8 mouse cellular contexts compared by ENCODE assay signal in the genomic region with DNA sequence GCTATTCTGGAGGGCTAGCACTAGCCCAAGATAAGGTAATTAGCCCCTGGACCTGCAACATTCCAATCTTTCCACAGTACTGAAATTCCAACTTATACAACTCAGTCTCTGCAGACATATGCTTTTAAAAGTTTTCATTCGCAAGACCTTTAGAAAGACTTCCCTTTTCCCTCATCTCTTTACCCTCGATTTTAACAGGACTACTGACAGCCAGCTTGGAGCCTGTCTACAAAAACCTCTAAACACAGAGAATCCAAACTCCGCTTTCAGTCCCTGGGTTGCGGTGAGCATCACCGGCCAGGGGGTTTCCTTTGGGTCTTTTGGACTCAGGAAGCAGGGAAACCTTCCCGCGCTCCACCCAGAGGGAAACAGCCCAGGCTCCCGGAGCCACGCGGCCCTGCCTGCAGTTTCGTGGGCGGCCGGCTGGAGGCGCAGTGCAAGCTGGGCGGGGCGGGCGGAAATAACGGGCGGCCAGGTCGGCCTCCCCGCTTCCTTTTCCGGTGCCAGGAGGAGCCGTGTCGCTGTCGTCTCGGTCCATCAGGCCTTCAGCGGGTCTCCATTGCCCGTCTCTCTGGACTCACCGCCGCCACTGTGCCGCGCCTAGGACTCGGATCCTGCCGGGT. TPM values are rescaled to one million over a fixed set of nuclear protein-coding genes. Genes with fewer than 3 reads are reported as not detected.
DNase-seq lines count a peak whose midpoint lies in the region; ATAC-seq and TF ChIP-seq lines count a peak whose summit lies in the region.

Mapk1ip1l (plus strand) TSS at position 482 of the 623 bp plus-strand sequence.

- peak within 1 kb of the TSS; percentile 74 for H3K4me2 ChIP-seq in embryonic facial prominence, embryonic 13.5 days
- peak within 1 kb of the TSS; percentile 77 for H3K4me2 ChIP-seq in limb, embryonic 13.5 days (replicated peaks)
- peak within 1 kb of the TSS; percentile 89 for H3K4me2 ChIP-seq in midbrain, embryonic 16.5 days (ENCODE audit: low read length)

- H3K4me1 ChIP-seq in embryonic facial prominence, embryonic 13.5 days, result peaks cover 21% of the 10 kb centered on the region
- H3K4me1 ChIP-seq in heart, adult 2 months (ENCODE audit: control insufficient read depth, insufficient read depth, low read length), result peaks cover 5% of the 10 kb centered on the region; the same call in 1 of the 2 replicates
- H3K4me1 ChIP-seq in limb, embryonic 13.5 days, result peaks cover 24% of the 10 kb centered on the region
- peaks cover 22% of the 10 kb centered on the region for H3K4me1 ChIP-seq in midbrain, embryonic 16.5 days (ENCODE audit: control insufficient read depth, insufficient read depth, low read length)

- no peaks in the 10 kb centered on the region for H3K9me3 ChIP-seq in embryonic facial prominence, embryonic 13.5 days
- H3K9me3 ChIP-seq in limb, embryonic 13.5 days, result no peaks in the 10 kb centered on the region
- H3K9me3 ChIP-seq in midbrain, embryonic 16.5 days (replicated peaks; ENCODE audit: control insufficient read depth, low read length, poor library complexity, severe bottlenecking), result no peaks in the 10 kb centered on the region

- intact Hi-C loops in heart, adult 2 months (cut with DNase I), result loop anchor here (2.0 to 5.0 kb wide), 2 partner anchors 21 to 99 kb away; partner anchors contain the start of genes Socs4 and Wdhd1

- DNase-seq in 3134 (ENCODE audit: extremely low read depth, insufficient read length, low spot score), result peak; percentile 88
- peak; percentile 95 for DNase-seq in adrenal gland, postnatal 36 days
- DNase-seq in heart, adult 2 months, result peak; percentile 91 to 97
- peak; percentile 79 to 88 for DNase-seq in kidney, adult 8-10 months
- peak; percentile 94 to 97 for DNase-seq in spleen, postnatal 10 days (ENCODE audit: low spot score in 2 of 2)

- H3K27ac ChIP-seq in embryonic facial prominence, embryonic 13.5 days, result peak within 1 kb of the TSS; percentile 97
- H3K27ac ChIP-seq in heart, adult 2 months, result peak within 1 kb of the TSS; percentile 95
- peak within 1 kb of the TSS; percentile 97 for H3K27ac ChIP-seq in limb, embryonic 13.5 days
- H3K27ac ChIP-seq in midbrain, embryonic 16.5 days (ENCODE audit: low read length), result peak within 1 kb of the TSS; percentile 97

- under 1% methylated on average over 34 of the region's 34 CpGs for WGBS in embryonic facial prominence, embryonic 13.5 days
- 1% methylated on average over 34 of the region's 34 CpGs for WGBS in heart, adult 2 months
- WGBS in limb, embryonic 13.5 days, result under 1% methylated on average over 34 of the region's 34 CpGs
- 1% methylated on average over 34 of the region's 34 CpGs for WGBS in midbrain, embryonic 16.5 days

- peak; percentile 84 for ATAC-seq in embryonic facial prominence, embryonic 13.5 days (ENCODE audit: insufficient number of reproducible peaks, insufficient read depth, low FRiP score, low TSS enrichment, low read depth)
- ATAC-seq in limb, embryonic 13.5 days (ENCODE audit: low FRiP score, low read depth), result peak; percentile 85
- peak; percentile 95 for ATAC-seq in midbrain, embryonic 16.5 days

- peaks cover 9% of the 10 kb centered on the region; the same call in 1 of the 2 replicates for H3K36me3 ChIP-seq in embryonic facial prominence, embryonic 13.5 days
- peaks cover 19% of the 10 kb centered on the region for H3K36me3 ChIP-seq in heart, adult 2 months (ENCODE audit: control insufficient read depth, insufficient read depth, low read length)
- peaks cover 8% of the 10 kb centered on the region for H3K36me3 ChIP-seq in limb, embryonic 13.5 days
- H3K36me3 ChIP-seq in midbrain, embryonic 16.5 days (ENCODE audit: control insufficient read depth, insufficient read depth, low read length), result no peaks in the 10 kb centered on the region

- peak within 1 kb of the TSS; percentile 93 for H3K4me3 ChIP-seq in embryonic facial prominence, embryonic 13.5 days
- peak within 1 kb of the TSS; percentile 96 for H3K4me3 ChIP-seq in heart, adult 2 months
- peak within 1 kb of the TSS; percentile 98 for H3K4me3 ChIP-seq in limb, embryonic 13.5 days
- H3K4me3 ChIP-seq in midbrain, embryonic 16.5 days (ENCODE audit: low read depth, low read length), result peak within 1 kb of the TSS; percentile 98

- TF ChIP-seq EP300 in heart, adult 2 months (IDR thresholded peaks at IDR 0.05; ENCODE audit: insufficient read depth, low read depth, low read length), result no peak

- peaks cover 9% of the 10 kb centered on the region for H3K79me2 ChIP-seq in heart, adult 2 months (replicated peaks; ENCODE audit: control insufficient read depth, insufficient read depth, low read length)

- peak; percentile 69 for TF ChIP-seq POLR2A in heart, adult 2 months (IDR thresholded peaks at IDR 0.05; ENCODE audit: insufficient read depth, low read depth, low read length)

- H3K27me3 ChIP-seq in embryonic facial prominence, embryonic 13.5 days, result no peaks in the 10 kb centered on the region
- H3K27me3 ChIP-seq in heart, adult 2 months (ENCODE audit: control insufficient read depth, insufficient read depth, low read length), result no peaks in the 10 kb centered on the region
- H3K27me3 ChIP-seq in limb, embryonic 13.5 days, result no peaks in the 10 kb centered on the region
- H3K27me3 ChIP-seq in midbrain, embryonic 16.5 days (ENCODE audit: control insufficient read depth, insufficient read depth, low read depth, low read length), result no peaks in the 10 kb centered on the region

- peak within 1 kb of the TSS; percentile 99 for H3K9ac ChIP-seq in embryonic facial prominence, embryonic 13.5 days
- peak within 1 kb of the TSS; percentile 100 for H3K9ac ChIP-seq in heart, adult 2 months (ENCODE audit: low read depth, low read length)
- H3K9ac ChIP-seq in limb, embryonic 13.5 days, result peak within 1 kb of the TSS; percentile 98
- peak within 1 kb of the TSS; percentile 98 for H3K9ac ChIP-seq in midbrain, embryonic 16.5 days (ENCODE audit: low read depth, low read length)

- TF ChIP-seq CTCF in heart, adult 2 months (IDR thresholded peaks at IDR 0.05), result no peak; the same call in 1 of the 2 replicates

RNA-seq across cellular contexts. Expression of gene Mapk1ip1l, which starts in this region (rescaled TPM):
- 10 to 100 TPM; 79.2 to 82.5 TPM for total RNA-seq in adrenal gland, postnatal 36 days (2021)
- polyA plus RNA-seq in embryonic facial prominence, embryonic 13.5 days (2015; fragmentation: Nextera tagmentation; extraction: Ambion mirVana), result 73.1 and 76.5 TPM in 2 replicates
- total RNA-seq in heart, adult 2 months (2021), result 10 to 100 TPM; 29.8 to 34.2 TPM
- 14.6 and 15.0 TPM in 2 replicates for polyA plus RNA-seq in heart, adult 2 months (2012; rRNA removed)
- 71.4 and 79.3 TPM in 2 replicates for polyA plus RNA-seq in limb, embryonic 13.5 days (2015; fragmentation: Nextera tagmentation; extraction: Ambion mirVana)
- 47.3 and 51.3 TPM in 2 replicates for polyA plus RNA-seq in midbrain, embryonic 16.5 days (2015; fragmentation: Nextera tagmentation; extraction: Ambion mirVana)

Comparison
In these comparisons a context has a peak if more than half of its experiments do, and no peak if none do; other contexts are left out.
1. Peak in every context shown above with its lines: DNase-seq, ATAC-seq, H3K4me3 ChIP-seq and H3K27ac ChIP-seq.